Mouse (Mus musculus) C2C12 (cell line): Measurements from ENCODE around the gene Prkce.

Source experiments
- CEBPB ChIP-seq: IDR thresholded peaks from one replicate; pipeline ENCODE4 v1.6.1; 2011; ENCODE audit warnings: low read depth, mild to moderate bottlenecking, control low read depth, moderate library complexity
- CTCF ChIP-seq: IDR thresholded peaks from one replicate; pipeline ENCODE4 v1.5.1; 2011; ENCODE audit not compliant: control insufficient read depth, insufficient read depth, insufficient read length
- FOSL1 ChIP-seq: IDR thresholded peaks from one replicate; pipeline ENCODE4 v1.8.0; 2011; ENCODE audit warnings: mild to moderate bottlenecking, low read length; ENCODE audit not compliant: poor library complexity, insufficient read depth, severe bottlenecking
- MAX ChIP-seq: IDR thresholded peaks from one replicate; pipeline ENCODE4 v1.6.1; 2011; ENCODE audit warnings: mild to moderate bottlenecking, control low read depth
- MYOG ChIP-seq: IDR thresholded peaks from one replicate; pipeline ENCODE4 v1.6.1; 2011; ENCODE audit not compliant: control insufficient read depth, insufficient read length; ENCODE audit errors: extremely low read depth
- USF1 ChIP-seq: IDR thresholded peaks from one replicate; pipeline ENCODE4 v1.6.1; 2011; ENCODE audit warnings: low read depth, mild to moderate bottlenecking, control low read depth, moderate library complexity

GRCm38 (mm10) chr17:86435984-86436383, 268.4 kb downstream of the Prkce start:
- TF ChIP-seq CTCF: no peak
- TF ChIP-seq USF1: no peak
- no peak for TF ChIP-seq CEBPB
- TF ChIP-seq MYOG: no peak
- no peak for TF ChIP-seq FOSL1
- no peak for TF ChIP-seq MAX
